Mouse (Mus musculus) G1E (cell line): Measurements from ENCODE around the gene Ergic2.

ENCODE experiments used
- CTCF ChIP-seq: IDR thresholded peaks from 2 replicates; pipeline ENCODE4 v1.5.1; 2012; ENCODE audit warnings: low read depth, low read length, inconsistent platforms, mixed read lengths
- GATA1 ChIP-seq: IDR thresholded peaks from 2 replicates; pipeline ENCODE4 v1.6.1; 2012; ENCODE audit warnings: borderline replicate concordance, low read length, inconsistent platforms, mixed read lengths
- GATA2 ChIP-seq: IDR thresholded peaks from 2 replicates; pipeline ENCODE4 v1.6.1; 2012; ENCODE audit warnings: low read depth, low read length, inconsistent platforms, borderline replicate concordance

DNA sequence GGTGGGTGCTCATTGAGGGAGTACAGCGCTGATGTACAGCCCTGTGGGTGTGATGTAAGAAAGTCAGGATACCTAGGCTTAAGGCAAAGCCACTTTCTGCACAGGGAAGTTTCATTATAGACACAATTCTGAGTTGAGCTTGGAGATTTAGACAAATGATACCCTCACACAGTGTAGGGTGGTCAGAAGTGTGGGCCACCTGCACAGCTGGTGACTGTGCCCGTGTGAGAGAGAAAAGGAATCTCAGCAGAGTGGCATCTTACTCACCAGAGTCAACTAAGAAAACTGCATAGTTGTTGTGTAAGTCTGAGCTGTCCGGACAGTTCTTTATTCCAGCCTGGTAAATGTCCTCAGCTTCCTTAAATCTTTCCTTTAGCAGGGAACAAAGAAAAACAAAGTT lies 37.0 kb upstream of the Ergic2 start:
- TF ChIP-seq CTCF: no peak
- no peak for TF ChIP-seq GATA1
- no peak for TF ChIP-seq GATA2
